Mouse (Mus musculus) embryonic stem cell, embryonic (primary cell): ENCODE measurements at regions not wholly inside any gene's neighbourhood (a gene's known extent, or its start where the extent isn't known, plus 50 kb on each side); places are given as distances from the start of the nearest gene placed in this dataset.

ENCODE experiments used
- CTCF ChIA-PET, 4 experiments: fragments of 300-600 bp in 2 of 4; fragments of 350-600 bp in 2 of 4; sonication (Branson Sonifier 250); formaldehyde crosslinking; loops; one replicate each; lab custom pipeline; 2022; ENCODE audit warnings: inconsistent platforms in 2 of 4; lab: Charles Lee
- POLR2A ChIA-PET, 4 experiments: fragments of 300-600 bp in 2 of 4; fragments of 350-600 bp in 2 of 4; sonication (Branson Sonifier 250); formaldehyde crosslinking; loops; one replicate each; lab custom pipeline; 2022; ENCODE audit warnings: antibody characterized with exemption in 4 of 4, inconsistent platforms in 1 of 4; lab: Charles Lee

DNA sequence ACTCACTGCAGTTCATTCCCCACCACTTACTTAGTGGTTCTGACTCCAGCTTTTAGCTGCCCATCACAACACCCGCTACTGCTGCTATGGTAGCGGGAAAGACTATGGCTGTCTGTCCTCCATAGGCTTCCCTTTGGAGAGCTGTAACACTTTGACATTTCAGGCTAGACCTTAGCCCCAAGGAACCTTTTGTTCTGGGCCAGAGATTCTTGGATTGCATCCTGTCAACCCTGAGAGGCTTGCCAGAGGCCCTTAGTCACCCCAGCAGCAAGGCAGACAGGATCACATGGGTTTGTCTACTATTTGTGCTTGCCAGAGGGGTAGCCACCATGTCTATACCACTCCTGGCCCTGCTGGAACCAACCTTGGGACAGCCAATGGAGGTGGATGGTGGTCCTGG is 147.1 kb downstream of the Trim29 start:
- CTCF ChIA-PET: interaction anchor here in 1 of 4 experiments (0.5 kb wide), 1 partner anchor 669 kb away, joined by 5 read pairs; no protein-coding TSS in a partner anchor
- POLR2A ChIA-PET: no interaction called here

DNA sequence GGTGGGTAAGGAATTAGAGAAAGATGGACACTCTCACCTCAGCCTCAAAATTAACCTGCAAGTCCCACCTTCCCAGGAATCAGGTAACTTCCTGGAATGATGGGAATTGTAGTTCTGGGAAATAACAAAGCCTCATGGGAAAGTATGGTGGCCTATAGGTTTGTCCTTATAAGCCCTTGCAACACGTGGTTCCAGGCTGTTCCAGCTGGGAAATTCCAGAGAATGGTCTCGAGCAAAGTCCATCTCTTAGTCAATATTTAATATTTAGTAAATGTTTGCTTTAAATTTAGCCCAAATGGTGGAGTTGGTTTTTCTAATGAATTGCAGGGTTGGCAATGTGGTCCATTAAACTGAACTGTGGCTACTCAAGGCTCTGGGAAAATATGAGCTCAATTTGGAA is 150.5 kb downstream of the Trim29 start:
- CTCF ChIA-PET: no interaction called here

DNA sequence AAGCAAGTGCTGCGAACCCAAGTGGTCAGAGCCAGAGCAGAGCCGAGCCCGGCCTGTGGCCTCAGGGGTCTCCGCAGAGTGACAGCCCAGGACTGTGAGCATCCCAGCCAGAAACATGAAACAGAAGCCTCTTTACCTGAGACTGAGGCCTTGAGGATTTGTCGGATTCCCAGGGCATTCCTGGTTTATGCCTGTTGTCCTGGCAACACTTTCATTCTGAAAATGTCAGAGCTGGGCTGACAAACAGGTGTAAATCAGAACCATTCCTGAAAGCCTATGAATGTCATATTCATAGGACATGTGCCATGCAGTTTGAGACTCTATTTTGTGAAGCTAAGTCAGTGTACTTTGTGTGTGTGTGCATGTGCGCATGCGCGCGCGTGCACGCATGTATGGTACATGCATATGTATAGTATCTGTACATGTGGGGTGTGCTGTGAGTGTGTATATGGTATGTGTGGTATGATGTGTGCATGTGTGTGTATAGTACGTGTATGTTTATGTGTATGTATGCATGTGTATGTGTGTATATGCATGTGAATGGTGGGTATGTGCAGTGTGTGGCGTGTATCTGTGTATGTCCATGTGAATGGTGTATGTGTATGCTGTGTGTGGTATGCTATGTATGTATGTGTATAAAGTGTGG is 152.9 kb downstream of the Trim29 start:
- CTCF ChIA-PET: interaction anchor here in 1 of 4 experiments (0.6 kb wide), 1 partner anchor 15 kb away, joined by 4 read pairs; no protein-coding TSS in a partner anchor
- POLR2A ChIA-PET: no interaction called here

More for the DNA sequence above, 150.5 kb downstream of the Trim29 start:
- POLR2A ChIA-PET: interaction anchor here in 1 of 4 experiments (0.5 to 1.1 kb wide), 5 partner anchors 21 to 408 kb away, joined by 3 to 6 read pairs (median 3); no protein-coding TSS in a partner anchor

DNA sequence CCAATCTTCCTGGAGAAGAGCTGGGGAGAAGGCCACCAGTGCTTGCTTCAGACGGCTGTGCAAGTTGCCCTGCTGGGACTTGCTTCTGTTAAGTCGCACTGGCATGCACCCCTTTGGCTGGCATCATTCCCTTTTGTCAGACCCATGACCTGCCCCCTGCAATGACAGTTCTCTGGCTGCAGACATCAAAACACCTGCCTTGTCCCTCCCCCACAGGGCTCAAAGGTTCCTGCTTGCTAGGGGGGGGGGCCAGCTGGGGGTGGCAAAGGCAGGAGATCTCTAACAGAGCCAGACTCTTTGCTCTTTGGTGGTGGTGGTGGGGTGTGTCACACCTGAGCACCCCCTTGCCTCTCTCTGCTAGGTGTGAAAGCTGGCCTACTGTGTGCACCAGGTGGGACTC is 154.5 kb downstream of the Trim29 start:
- ChIA-PET CTCF (interaction anchor here in 1 of 4 experiments (0.7 kb wide), 1 partner anchor 1947 kb away, joined by 3 read pairs; no protein-coding TSS in a partner anchor), POLR2A (no interaction called here)

DNA sequence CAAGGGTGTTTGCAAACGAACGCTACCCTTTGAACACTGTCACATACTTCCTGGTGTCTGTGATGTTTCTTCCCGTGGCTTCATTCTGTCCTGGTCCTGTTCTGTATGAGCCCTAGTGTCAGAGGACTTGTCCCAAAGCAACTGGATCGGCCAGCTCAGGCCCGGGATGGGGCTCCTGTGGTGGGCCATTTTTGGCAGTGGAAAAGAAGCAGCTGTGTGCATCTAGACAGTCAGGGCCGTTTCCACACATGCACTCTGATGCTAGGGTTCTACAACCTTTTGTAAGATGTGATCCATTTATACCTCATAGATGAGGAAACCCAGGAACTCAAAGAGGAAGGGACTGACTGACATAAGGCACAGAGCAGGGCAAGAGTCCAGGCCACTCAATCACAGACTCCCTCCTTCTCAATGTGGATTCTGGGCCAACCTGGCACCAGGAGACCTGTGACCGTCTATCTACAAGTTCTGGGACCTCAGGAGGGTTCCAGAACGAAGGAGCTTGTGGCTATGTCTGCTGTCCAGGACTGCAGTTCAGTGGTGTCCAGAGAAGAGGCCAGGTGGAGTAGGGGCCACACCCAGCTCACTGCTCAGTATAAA is 155.2 kb downstream of the Trim29 start:
- ChIA-PET CTCF (interaction anchor here in 1 of 4 experiments (0.7 to 1.1 kb wide), 2 partner anchors 11 to 1947 kb away, joined by 3 read pairs; no protein-coding TSS in a partner anchor), POLR2A (no interaction called here)

DNA sequence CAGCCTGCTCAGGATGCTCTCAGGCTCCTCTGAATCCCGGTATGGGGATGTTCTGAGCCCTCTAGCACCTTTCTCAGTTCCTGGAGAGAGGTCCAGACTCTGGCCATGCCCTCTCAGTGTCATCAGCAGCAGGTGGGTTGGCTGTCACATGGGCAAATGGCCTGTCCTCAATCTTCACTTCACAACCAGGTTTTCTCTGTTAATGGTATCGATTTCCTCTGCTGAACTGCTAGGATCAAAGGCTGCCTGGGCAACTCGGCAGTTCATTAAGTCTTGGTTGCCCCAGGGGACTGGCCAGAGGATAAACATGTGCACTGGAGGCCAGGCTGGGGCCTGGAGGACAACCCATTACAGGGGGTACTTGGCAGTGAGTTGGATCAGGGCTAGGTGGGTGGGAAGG is 156.2 kb downstream of the Trim29 start:
- CTCF ChIA-PET: interaction anchor here in 1 of 4 experiments (1.1 kb wide), 1 partner anchor 12 kb away, joined by 3 read pairs; no protein-coding TSS in a partner anchor
- POLR2A ChIA-PET: no interaction called here

DNA sequence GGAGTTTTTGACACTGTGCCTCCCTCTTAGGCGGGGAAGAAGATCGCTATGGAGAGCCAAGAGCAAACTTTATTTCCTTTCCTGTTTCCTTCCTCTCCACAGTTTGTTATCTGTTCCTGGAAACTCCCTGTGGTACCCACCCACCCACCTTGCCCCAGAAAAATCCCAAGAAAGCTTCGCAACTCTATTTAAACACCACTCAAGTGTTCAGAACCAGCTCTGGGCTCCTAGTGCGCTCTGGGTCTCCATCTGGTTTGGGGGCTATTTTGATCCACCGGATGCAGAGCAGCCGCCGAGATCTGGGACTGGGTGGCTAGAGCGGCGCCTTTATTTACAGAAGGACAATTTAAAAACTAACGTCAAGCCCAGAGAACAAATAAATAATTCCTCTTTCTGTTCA is 158.6 kb downstream of the Trim29 start:
- CTCF ChIA-PET: no interaction called here

DNA sequence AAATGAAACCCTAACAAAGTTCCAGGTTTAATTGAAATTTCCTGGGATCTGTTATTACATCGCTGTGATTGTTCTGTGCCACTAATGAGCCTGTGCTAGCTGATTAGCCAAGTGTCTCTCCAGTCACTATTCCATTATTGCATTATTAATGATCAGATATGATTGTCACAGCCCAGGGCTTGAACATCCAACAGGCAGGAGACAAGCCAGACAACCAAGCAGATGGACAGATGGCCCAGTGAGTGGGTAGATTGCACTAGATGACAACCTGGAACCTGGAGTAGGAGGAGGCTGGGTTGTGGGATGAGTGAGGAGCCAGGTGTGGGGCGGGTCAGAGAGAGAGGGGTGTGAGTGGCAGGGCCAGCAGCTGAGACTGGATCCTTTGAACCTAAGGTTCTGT is 161.6 kb downstream of the Trim29 start:
- ChIA-PET POLR2A (interaction anchor here in 1 of 4 experiments (0.7 kb wide), 1 partner anchor 71 kb away, joined by 4 read pairs; no protein-coding TSS in a partner anchor), CTCF (interaction anchor here in 1 of 4 experiments (0.6 kb wide), 1 partner anchor 137 kb away, joined by 3 read pairs; no protein-coding TSS in a partner anchor)

More for the DNA sequence above, 158.6 kb downstream of the Trim29 start:
- POLR2A ChIA-PET: no interaction called here

DNA sequence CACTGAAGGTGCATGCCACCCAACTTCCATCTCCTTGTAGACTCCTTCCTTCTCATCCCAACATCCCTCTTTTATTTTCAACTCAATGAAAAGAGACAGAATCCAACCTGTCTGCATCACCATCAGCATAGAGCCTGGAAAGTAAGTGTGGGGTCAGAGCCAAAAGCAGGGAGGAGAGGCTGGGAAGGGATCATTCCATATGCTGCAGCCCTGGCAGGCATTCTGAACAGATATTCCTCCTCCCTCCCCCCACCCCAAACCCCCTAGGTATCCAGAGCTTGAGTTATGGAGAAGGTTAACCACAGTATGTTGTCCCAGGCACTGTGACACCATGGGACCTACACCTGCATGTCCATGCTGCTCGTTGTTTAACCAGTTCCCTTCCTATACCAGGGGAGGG is 162.5 kb downstream of the Trim29 start:
- ChIA-PET CTCF (no interaction called here), POLR2A (no interaction called here)

DNA sequence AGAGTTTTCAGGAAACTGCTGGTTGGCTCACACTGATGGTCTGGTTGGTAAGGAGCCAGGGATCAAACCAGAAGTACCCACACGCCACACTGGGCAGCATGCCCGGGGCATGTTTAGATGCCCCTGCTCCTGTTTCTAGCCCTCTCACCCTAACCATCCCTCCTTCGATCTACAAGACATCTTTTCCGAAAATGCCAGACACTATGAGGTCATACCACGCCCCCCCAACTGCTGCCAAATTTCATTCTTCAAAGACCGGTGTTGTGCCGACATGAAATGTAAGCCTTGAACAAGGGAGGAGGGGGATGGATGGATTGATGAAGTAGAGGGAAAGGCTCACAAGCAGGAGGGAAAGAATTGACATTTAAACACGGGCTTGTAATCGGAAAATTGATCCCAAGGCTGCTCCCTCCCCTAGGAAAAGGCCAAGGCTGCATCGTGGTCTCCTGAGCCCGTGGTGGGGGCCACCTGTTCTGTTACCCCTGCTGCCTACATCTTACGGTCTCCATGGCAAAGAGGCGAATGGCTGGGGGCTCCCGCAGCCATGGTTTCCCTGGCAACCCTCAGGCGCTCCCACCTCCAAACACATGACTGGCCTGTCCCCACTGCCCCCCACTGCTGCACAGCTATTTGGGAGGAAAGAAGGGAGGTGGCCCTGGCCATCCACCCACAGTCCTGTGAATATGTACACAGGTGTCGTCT is 163.1 kb downstream of the Trim29 start:
- CTCF ChIA-PET: no interaction called here
- POLR2A ChIA-PET: interaction anchor here in 1 of 4 experiments (0.6 kb wide), 1 partner anchor 635 kb away, joined by 3 read pairs; no protein-coding TSS in a partner anchor

DNA sequence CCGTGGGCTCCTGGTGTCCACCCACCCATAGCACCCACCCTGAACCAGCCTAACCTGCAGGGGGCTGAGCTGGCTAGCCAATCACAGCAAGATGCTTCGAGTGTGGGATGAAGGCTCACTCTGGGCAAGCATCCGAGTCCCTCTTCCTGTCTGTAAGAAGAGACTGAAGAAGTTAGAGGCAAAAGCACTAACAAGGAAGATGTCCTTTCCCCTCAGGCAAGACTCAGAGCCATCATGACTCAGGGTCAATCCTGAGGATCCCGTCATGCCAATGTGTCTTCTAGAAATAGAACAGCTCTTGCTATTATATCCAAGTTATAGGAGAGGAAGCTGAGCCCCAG is 163.6 kb downstream of the Trim29 start:
- ChIA-PET POLR2A (interaction anchor here in 1 of 4 experiments (0.6 kb wide), 1 partner anchor 636 kb away, joined by 3 read pairs; no protein-coding TSS in a partner anchor), CTCF (interaction anchor here in 1 of 4 experiments (0.5 kb wide), 1 partner anchor 447 kb away, joined by 3 read pairs; no protein-coding TSS in a partner anchor)

DNA sequence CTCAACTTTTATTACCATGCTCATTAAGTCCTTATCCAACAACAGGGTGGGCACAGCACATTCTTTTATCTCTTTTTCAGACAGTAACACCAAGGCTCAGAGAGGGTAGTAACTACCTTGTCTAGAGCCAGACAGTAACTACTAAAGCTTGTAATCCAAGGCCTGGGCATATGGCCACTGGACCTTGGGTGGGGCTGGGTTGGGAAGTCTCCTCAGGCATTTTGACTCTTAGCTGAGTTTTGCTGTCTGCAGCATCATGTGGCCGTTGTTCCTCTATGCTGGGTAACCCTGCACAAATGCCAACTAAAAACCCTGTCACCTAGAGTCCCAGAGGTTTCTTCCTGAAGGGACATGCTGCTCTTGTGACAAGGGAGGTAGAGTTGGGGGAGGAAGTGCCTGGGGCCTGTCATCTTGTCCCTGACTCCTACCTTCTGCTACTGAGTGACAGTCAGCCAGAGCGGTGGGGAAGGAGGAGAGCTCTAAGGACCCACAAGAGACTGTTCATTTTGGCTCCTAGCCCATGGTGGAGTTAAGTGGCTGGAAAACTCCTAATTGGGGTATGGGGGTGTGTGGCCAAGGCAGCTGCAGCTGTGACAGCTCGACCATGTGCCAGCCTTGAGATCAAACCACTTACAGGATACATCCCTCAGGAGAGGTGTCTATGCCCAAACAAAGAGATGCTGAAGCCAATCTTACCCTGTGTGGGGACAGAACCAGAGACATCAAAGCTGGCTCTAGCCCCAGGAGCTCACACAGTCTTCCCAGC is 170.4 kb downstream of the Trim29 start:
- ChIA-PET CTCF (no interaction called here), POLR2A (interaction anchor here in 1 of 4 experiments (1.0 to 1.4 kb wide), 2 partner anchors 20 to 40 kb away, joined by 3 to 6 read pairs; no protein-coding TSS in a partner anchor)

DNA sequence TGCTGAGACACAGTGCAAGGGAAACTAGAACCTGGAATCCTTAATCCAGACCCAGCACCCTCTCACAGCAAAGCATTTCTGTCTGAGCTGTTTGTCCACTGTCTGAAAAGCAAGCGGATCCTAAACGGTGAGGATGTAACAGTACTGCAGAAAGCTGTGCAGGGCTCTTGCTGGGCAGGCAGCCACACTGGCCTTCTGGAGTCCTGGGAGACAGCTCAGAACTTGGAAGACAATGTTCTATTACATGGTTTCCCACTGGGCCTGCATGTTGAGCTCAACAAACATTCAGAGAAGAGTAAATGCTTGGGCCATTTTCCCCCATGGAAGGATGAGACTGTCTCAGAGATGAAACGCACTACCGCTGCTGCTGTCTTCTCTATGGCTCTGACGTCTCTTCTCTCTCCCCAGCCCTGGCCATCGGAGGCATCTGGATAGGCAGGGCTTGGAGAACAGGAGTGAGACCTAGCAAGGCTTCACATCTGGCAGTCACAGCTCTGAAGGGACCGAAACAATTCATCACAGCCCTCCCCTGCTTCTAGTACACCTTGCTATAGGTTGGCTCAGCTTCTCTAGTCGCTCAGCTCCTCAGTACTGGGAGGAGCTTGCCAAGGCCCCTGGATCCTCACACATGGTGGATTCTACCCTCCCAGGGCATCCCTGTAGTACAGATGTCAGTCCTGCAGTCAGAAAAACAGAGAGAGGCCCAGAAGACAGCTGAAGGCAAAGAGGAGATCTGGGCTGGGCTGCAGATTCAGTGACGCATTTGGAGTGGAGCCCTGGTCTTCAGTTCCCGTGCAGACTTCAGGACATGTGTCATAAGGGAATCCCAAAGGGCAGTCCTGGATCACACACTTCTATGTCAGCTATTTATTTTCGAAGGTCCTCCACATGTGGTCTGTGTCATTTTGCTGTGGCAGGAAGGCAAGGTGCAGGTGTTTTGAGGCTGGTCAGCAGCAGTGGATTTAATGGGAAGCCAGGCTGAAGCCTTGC is 171.7 kb downstream of the Trim29 start:
- ChIA-PET CTCF (interaction anchor here in 1 of 4 experiments (0.6 to 0.9 kb wide), 2 partner anchors 8 to 158 kb away, joined by 3 read pairs; no protein-coding TSS in a partner anchor), POLR2A (interaction anchor here in 1 of 4 experiments (1.4 kb wide), 1 partner anchor 21 kb away, joined by 6 read pairs; no protein-coding TSS in a partner anchor)

DNA sequence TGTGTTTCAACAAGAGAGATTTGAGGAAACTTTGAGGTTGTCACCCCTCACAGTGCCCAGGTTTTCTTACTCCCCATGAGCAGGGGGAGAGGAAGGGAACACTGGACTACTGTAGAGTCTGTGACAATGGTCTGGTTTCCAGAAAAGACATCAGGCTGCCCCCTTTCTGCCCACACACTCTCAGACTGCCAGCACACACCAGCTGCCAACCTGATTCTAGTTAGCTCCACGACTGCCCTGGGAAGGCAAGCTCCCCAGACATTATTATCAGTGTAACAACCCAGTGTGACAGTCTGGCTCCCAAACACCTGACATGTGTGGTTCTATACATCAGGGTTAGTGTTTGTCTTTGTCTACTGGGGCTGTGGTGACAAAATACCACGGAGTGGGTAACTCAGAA is 172.5 kb downstream of the Trim29 start:
- POLR2A ChIA-PET: no interaction called here
- CTCF ChIA-PET: no interaction called here

DNA sequence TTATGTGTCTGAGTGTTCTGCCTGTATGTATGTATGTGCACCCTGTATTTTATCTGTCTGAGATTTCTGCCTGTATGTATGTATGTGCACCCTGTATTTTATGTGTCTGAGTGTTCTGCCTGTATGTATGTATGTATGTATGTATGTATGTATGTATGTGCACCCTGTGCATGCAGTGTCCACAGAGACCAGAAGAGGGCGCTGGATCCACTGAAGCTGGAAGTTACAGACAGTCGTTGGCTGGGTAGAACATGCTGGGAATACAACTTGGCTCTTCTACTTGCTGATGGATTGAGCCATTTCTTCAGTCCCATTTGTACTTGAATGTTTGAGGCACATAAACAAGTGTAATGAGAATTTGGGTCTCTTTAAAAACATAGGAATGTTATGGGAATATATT is 173.3 kb downstream of the Trim29 start:
- ChIA-PET POLR2A (no interaction called here), CTCF (no interaction called here)

DNA sequence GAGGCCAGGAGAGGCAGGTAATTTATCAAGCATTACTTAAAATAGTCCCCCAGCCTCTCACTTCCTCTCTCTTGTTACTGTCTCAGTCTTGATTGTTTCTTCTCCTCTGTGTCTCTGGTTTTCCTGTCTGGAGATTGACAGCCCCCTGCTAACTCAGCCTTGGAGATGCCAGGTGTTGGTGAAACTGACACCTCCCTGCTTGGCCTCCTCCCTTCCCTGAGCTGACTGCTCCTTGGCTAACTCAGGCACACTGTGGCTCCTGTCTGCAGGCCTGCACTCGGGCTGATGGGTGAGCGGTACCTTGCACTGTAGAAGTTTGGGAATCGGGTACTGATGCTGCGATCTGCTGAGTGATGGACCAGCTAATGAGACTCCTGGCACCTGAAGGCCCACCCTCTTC is 176.1 kb downstream of the Trim29 start:
- POLR2A ChIA-PET: no interaction called here
- CTCF ChIA-PET: no interaction called here

DNA sequence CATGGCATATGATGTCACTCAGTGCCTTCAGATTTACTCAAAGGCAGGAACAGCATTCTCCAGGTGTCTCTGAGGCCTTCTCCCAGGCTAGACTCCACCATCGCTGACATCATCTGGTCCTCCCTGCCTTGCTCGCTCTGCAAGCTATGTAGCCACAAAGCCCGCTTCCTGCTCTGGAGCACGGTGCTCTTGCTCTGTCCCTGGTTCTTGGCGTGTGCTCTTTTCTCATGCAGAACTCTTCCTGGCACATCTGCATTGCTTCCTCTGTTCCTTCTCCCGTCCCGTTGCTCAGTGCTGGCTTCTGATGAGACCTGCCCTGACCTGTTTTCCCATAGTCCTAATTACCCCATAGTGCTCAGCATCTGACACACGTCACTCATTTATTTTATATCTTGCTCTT is 178.6 kb downstream of the Trim29 start:
- ChIA-PET POLR2A (interaction anchor here in 1 of 4 experiments (1.5 kb wide), 1 partner anchor 130 kb away, joined by 3 read pairs; no protein-coding TSS in a partner anchor), CTCF (interaction anchor here in 1 of 4 experiments (0.6 kb wide), 1 partner anchor 20 kb away, joined by 3 read pairs; no protein-coding TSS in a partner anchor)
